Comparison of ENCODE assay signal across 13 mouse cellular contexts in the genomic region with DNA sequence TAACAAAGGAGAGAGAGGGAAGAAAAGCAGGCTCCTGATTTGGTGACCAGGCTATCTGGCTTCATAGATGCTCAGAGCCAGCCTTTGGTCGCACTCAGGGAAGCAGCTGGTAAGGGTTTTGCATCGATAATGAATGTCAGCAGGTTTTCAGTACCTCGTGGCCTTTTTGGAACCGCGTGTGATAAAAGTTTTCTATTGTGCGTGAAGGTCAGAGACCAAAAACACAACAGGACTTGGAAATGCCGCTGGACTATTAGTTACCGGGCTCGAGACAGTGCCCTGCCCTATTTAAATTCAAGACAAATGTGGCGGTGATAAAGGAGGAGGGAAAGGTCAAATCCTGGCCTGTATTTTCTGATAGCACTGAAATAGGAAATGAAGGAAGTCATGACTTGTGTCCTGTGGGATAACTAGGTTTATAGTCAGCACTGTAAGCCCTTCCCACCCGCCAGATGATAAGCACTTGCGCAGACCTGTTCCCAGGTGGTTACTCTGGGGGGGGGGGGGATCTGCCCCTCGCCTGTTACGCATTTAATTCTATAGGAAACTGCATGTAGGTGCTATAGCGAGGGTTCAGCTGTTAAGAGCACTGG. TPM values are rescaled to one million over a fixed set of nuclear protein-coding genes. Genes with fewer than 3 reads are reported as not detected.
DNase-seq lines count a peak whose midpoint lies in the region; ATAC-seq and TF ChIP-seq lines count a peak whose summit lies in the region.
"Had no signal": no experiment of that assay in that cellular context is flagged by ENCODE, and none has a peak within 500 bp of the region (broad histone marks: within the 10 kb centered on the region; RNA-seq: fewer than 3 reads in every experiment).

No protein-coding gene starts in this region.

- no peak for TF ChIP-seq POLR2A in cerebellum, adult 2 months (IDR thresholded peaks at IDR 0.05; ENCODE audit: borderline replicate concordance, insufficient read depth, low read length)

- no peak for TF ChIP-seq EP300 in lung, postnatal 0 days (IDR thresholded peaks at IDR 0.05)

- ATAC-seq in intestine, embryonic 15.5 days, result peak; percentile 43; the same call in 1 of the 2 replicates
- no peak for ATAC-seq in intestine, postnatal 0 days
- ATAC-seq in embryonic facial prominence, embryonic 15.5 days (ENCODE audit: insufficient number of reproducible peaks, low FRiP score, low TSS enrichment, low read depth), result no peak
- ATAC-seq in midbrain, embryonic 15.5 days (replicated peaks), result no peak
- no peak for ATAC-seq in lung, postnatal 0 days
- ATAC-seq: activated CD4-positive, CD25-positive, alpha-beta regulatory T cell, adult 4 months; liver, embryonic 12.5 days had no signal

- H3K9ac ChIP-seq in intestine, embryonic 15.5 days, result no peak overlapping the region
- H3K9ac ChIP-seq in intestine, postnatal 0 days (ENCODE audit: low read depth, low read length), result no peak overlapping the region
- no peak overlapping the region for H3K9ac ChIP-seq in embryonic facial prominence, embryonic 15.5 days
- H3K9ac ChIP-seq in midbrain, embryonic 15.5 days, result no peak overlapping the region
- no peak overlapping the region for H3K9ac ChIP-seq in lung, postnatal 0 days (replicated peaks; ENCODE audit: low read depth)
- H3K9ac ChIP-seq: liver, embryonic 12.5 days had no signal

- H3K9me3 ChIP-seq in intestine, embryonic 15.5 days, result no peaks in the 10 kb centered on the region
- no peaks in the 10 kb centered on the region for H3K9me3 ChIP-seq in intestine, postnatal 0 days (ENCODE audit: control insufficient read depth)
- no peaks in the 10 kb centered on the region for H3K9me3 ChIP-seq in embryonic facial prominence, embryonic 15.5 days (replicated peaks)
- no peaks in the 10 kb centered on the region for H3K9me3 ChIP-seq in midbrain, embryonic 15.5 days
- H3K9me3 ChIP-seq in lung, postnatal 0 days (ENCODE audit: low read length), result no peaks in the 10 kb centered on the region
- H3K9me3 ChIP-seq: liver, embryonic 12.5 days had no signal

- no peak overlapping the region for H3K4me3 ChIP-seq in cerebellum, adult 2 months (replicated peaks; ENCODE audit: insufficient read depth, low read depth, low read length)
- H3K4me3 ChIP-seq in intestine, embryonic 15.5 days (replicated peaks), result no peak overlapping the region
- H3K4me3 ChIP-seq in intestine, postnatal 0 days (ENCODE audit: low read depth, low read length), result no peak overlapping the region
- no peak overlapping the region for H3K4me3 ChIP-seq in embryonic facial prominence, embryonic 15.5 days (replicated peaks)
- H3K4me3 ChIP-seq in midbrain, embryonic 15.5 days, result no peak overlapping the region
- no peak overlapping the region for H3K4me3 ChIP-seq in lung, postnatal 0 days (ENCODE audit: low read depth, low read length)
- H3K4me3 ChIP-seq: liver, embryonic 12.5 days had no signal

- peaks cover 40% of the 10 kb centered on the region for H3K4me1 ChIP-seq in cerebellum, adult 2 months (ENCODE audit: control insufficient read depth, insufficient read depth, low read length)
- H3K4me1 ChIP-seq in intestine, embryonic 15.5 days (replicated peaks), result peaks cover 10% of the 10 kb centered on the region
- H3K4me1 ChIP-seq in intestine, postnatal 0 days (replicated peaks; ENCODE audit: control insufficient read depth, insufficient read depth, low read length), result no peaks in the 10 kb centered on the region; the same call in 1 of the 2 replicates
- peaks cover 32% of the 10 kb centered on the region for H3K4me1 ChIP-seq in embryonic facial prominence, embryonic 15.5 days
- peaks cover 33% of the 10 kb centered on the region for H3K4me1 ChIP-seq in midbrain, embryonic 15.5 days
- H3K4me1 ChIP-seq in lung, postnatal 0 days (ENCODE audit: insufficient read depth, low read depth, low read length), result no peaks in the 10 kb centered on the region

- 0 out of 2 replicates have a peak overlapping the region, but pooled peaks have one; percentile 6 for H3K27ac ChIP-seq in cerebellum, adult 2 months (ENCODE audit: insufficient read depth, low read length)
- 0 out of 2 replicates have a peak overlapping the region, but pooled peaks have one; percentile 23 for H3K27ac ChIP-seq in intestine, embryonic 15.5 days
- H3K27ac ChIP-seq in intestine, postnatal 0 days (ENCODE audit: low read depth, low read length), result no peak overlapping the region
- no peak overlapping the region for H3K27ac ChIP-seq in embryonic facial prominence, embryonic 15.5 days (replicated peaks)
- peak overlapping the region; percentile 20; the same call in 1 of the 2 replicates for H3K27ac ChIP-seq in midbrain, embryonic 15.5 days
- no peak overlapping the region for H3K27ac ChIP-seq in lung, postnatal 0 days (ENCODE audit: low read length)
- H3K27ac ChIP-seq: liver, embryonic 12.5 days had no signal

- WGBS in cerebellum, adult 2 months, result 32% methylated on average over 15 of the region's 15 CpGs
- WGBS in intestine, embryonic 15.5 days, result 58% methylated on average over 15 of the region's 15 CpGs
- 44% methylated on average over 15 of the region's 15 CpGs for WGBS in intestine, postnatal 0 days
- 59% methylated on average over 15 of the region's 15 CpGs for WGBS in embryonic facial prominence, embryonic 15.5 days
- WGBS in midbrain, embryonic 15.5 days, result 33% methylated on average over 15 of the region's 15 CpGs
- 66% methylated on average over 15 of the region's 15 CpGs for WGBS in lung, postnatal 0 days

- no peaks in the 10 kb centered on the region for H3K36me3 ChIP-seq in intestine, embryonic 15.5 days
- H3K36me3 ChIP-seq in intestine, postnatal 0 days (ENCODE audit: control insufficient read depth, insufficient read depth), result no peaks in the 10 kb centered on the region; the same call in 1 of the 2 replicates
- H3K36me3 ChIP-seq in embryonic facial prominence, embryonic 15.5 days, result no peaks in the 10 kb centered on the region
- H3K36me3 ChIP-seq in midbrain, embryonic 15.5 days (replicated peaks), result no peaks in the 10 kb centered on the region
- no peaks in the 10 kb centered on the region for H3K36me3 ChIP-seq in lung, postnatal 0 days (ENCODE audit: insufficient read depth, low read length)
- H3K36me3 ChIP-seq: G1E; liver, embryonic 12.5 days had no signal

- TF ChIP-seq CTCF in cerebellum, adult 2 months (IDR thresholded peaks at IDR 0.05; ENCODE audit: borderline replicate concordance, insufficient read depth, low read depth, low read length), result no peak
- TF ChIP-seq CTCF in intestine, postnatal 0 days (IDR thresholded peaks at IDR 0.05; ENCODE audit: low read depth), result no peak
- no peak for TF ChIP-seq CTCF in lung, postnatal 0 days (IDR thresholded peaks at IDR 0.05)

- no peaks in the 10 kb centered on the region for H3K27me3 ChIP-seq in cerebellum, adult 2 months (ENCODE audit: control insufficient read depth, insufficient read depth, low read length)
- no peaks in the 10 kb centered on the region for H3K27me3 ChIP-seq in intestine, embryonic 15.5 days (replicated peaks)
- no peaks in the 10 kb centered on the region for H3K27me3 ChIP-seq in intestine, postnatal 0 days (replicated peaks; ENCODE audit: control insufficient read depth, insufficient read depth, low read length)
- no peaks in the 10 kb centered on the region for H3K27me3 ChIP-seq in embryonic facial prominence, embryonic 15.5 days
- no peaks in the 10 kb centered on the region for H3K27me3 ChIP-seq in midbrain, embryonic 15.5 days (replicated peaks)
- no peaks in the 10 kb centered on the region for H3K27me3 ChIP-seq in lung, postnatal 0 days (replicated peaks; ENCODE audit: insufficient read depth, low read length)
- H3K27me3 ChIP-seq: liver, embryonic 12.5 days had no signal

- peak in 1 of 2 experiments; percentile 31 for DNase-seq in cerebellum, adult 2 months
- DNase-seq in cerebellum, adult 9-11 months, result no peak
- DNase-seq in testis, postnatal 14 days (ENCODE audit: low spot score), result no peak
- DNase-seq in lung, postnatal 0 days (ENCODE audit: low spot score), result no peak
- DNase-seq: cerebellum, adult 11-12 months; kidney, adult 2 months had no signal

- 0 out of 2 replicates have a peak overlapping the region, but pooled peaks have one; percentile 9 for H3K4me2 ChIP-seq in intestine, embryonic 15.5 days (replicated peaks)
- no peak overlapping the region for H3K4me2 ChIP-seq in intestine, postnatal 0 days (replicated peaks; ENCODE audit: low read depth)
- peak overlapping the region; percentile 21; the same call in 1 of the 2 replicates for H3K4me2 ChIP-seq in embryonic facial prominence, embryonic 15.5 days (replicated peaks)
- H3K4me2 ChIP-seq in midbrain, embryonic 15.5 days, result no peak overlapping the region
- no peak overlapping the region for H3K4me2 ChIP-seq in lung, postnatal 0 days (replicated peaks; ENCODE audit: low read depth, low read length)
- H3K4me2 ChIP-seq: liver, embryonic 12.5 days had no signal

RNA-seq across cellular contexts. Expression of a gene that starts 20.6 kb away (rescaled TPM):
- polyA plus RNA-seq in cerebellum, adult 2 months (2012; rRNA removed), result 301 and 324 TPM in 2 replicates
- 40.9 and 42.4 TPM in 2 replicates for polyA plus RNA-seq in intestine, embryonic 15.5 days (2015; fragmentation: Nextera tagmentation; extraction: Ambion mirVana)
- 34.3 and 34.7 TPM in 2 replicates for polyA plus RNA-seq in intestine, postnatal 0 days (2015; fragmentation: Nextera tagmentation; extraction: Ambion mirVana)
- polyA plus RNA-seq in embryonic facial prominence, embryonic 15.5 days (2015; fragmentation: Nextera tagmentation; extraction: Ambion mirVana), result 64.5 and 71.4 TPM in 2 replicates
- polyA plus RNA-seq in midbrain, embryonic 15.5 days (2015; fragmentation: Nextera tagmentation; extraction: Ambion mirVana), result 163 and 164 TPM in 2 replicates
- 43.6 and 48.7 TPM in 2 replicates for polyA plus RNA-seq in lung, postnatal 0 days (2015; fragmentation: Nextera tagmentation; extraction: Ambion mirVana)

Comparison
In these comparisons a context has a peak if more than half of its experiments do, and no peak if none do; other contexts are left out.
1. H3K27ac ChIP-seq: peak in cerebellum, adult 2 months (single experiment), intestine, embryonic 15.5 days (single experiment) and midbrain, embryonic 15.5 days (single experiment); none in intestine, postnatal 0 days (single experiment), embryonic facial prominence, embryonic 15.5 days (single experiment) and lung, postnatal 0 days (single experiment).
2. H3K4me2 ChIP-seq: peak in intestine, embryonic 15.5 days (single experiment) and embryonic facial prominence, embryonic 15.5 days (single experiment); none in intestine, postnatal 0 days (single experiment), midbrain, embryonic 15.5 days (single experiment) and lung, postnatal 0 days (single experiment).